Mouse (Mus musculus) spleen, adult 2 months (tissue): ENCODE measurements at regions not wholly inside any gene's neighbourhood (a gene's known extent, or its start where the extent isn't known, plus 50 kb on each side); places are given as distances from the start of the nearest gene placed in this dataset.

Experiments used
- DNase-seq, 2 experiments: peaks; one replicate each; pipeline versions ENCODE4 v3.0.0 to v3.0.0-alpha.2; 2012 to 2021; ENCODE audit warnings: low spot score in 2 of 2, low read depth in 1 of 2
- H3K27ac ChIP-seq: fragments of 200-500 bp; 2 replicates; pipeline ENCODE4 v1.5.1; 2012; ENCODE audit warnings: low read length, inconsistent platforms; ENCODE audit not compliant: insufficient read depth
- H3K27me3 ChIP-seq: fragments of 200-500 bp; 2 replicates; pipeline ENCODE4 v1.6.1; 2012; ENCODE audit warnings: mild to moderate bottlenecking, moderate library complexity, low read length, inconsistent platforms; ENCODE audit not compliant: control insufficient read depth, insufficient read depth
- H3K36me3 ChIP-seq: fragments of 200-500 bp; 2 replicates; pipeline ENCODE4 v1.6.1; 2012; ENCODE audit warnings: mild to moderate bottlenecking, low read length, inconsistent platforms; ENCODE audit not compliant: control insufficient read depth, insufficient read depth
- H3K4me1 ChIP-seq: fragments of 200-500 bp; 2 replicates; pipeline ENCODE4 v1.6.1; 2011; ENCODE audit warnings: inconsistent platforms; ENCODE audit not compliant: control insufficient read depth, insufficient read depth, insufficient read length
- H3K4me3 ChIP-seq: fragments of 200-500 bp; 2 replicates; pipeline ENCODE4 v1.5.1; 2011; ENCODE audit warnings: mild to moderate bottlenecking, inconsistent platforms; ENCODE audit not compliant: insufficient read depth, insufficient read length; ENCODE audit errors: extremely low read depth
- CTCF ChIP-seq: fragments of 200-500 bp; IDR thresholded peaks from 2 replicates; pipeline ENCODE4 v1.5.1; 2011; ENCODE audit warnings: mild to moderate bottlenecking, inconsistent platforms; ENCODE audit not compliant: insufficient read depth, insufficient read length, insufficient replicate concordance; ENCODE audit errors: extremely low read depth
- POLR2A ChIP-seq: fragments of 200-500 bp; IDR thresholded peaks from 2 replicates; pipeline ENCODE4 v1.6.1; 2011; ENCODE audit warnings: low read depth, low read length, inconsistent platforms
- WGBS: fragments of 180-500 bp; shearing (Covaris S2); methylation state at CpG from one replicate; pipeline ENCODE4 v1.1.7; 2018; 5-methylcytosine and 5-hydroxymethylcytosine counted together

- no peak for DNase-seq
- H3K36me3 ChIP-seq = no peaks in the 10 kb centered on the region
- H3K27me3 ChIP-seq = no peaks in the 10 kb centered on the region
- 72% methylated on average over 2 of the region's 2 CpGs for WGBS
- H3K4me3 ChIP-seq = no peak overlapping the region
- TF ChIP-seq CTCF (no peak), POLR2A (no peak)
- H3K4me1 ChIP-seq = no peaks in the 10 kb centered on the region
- no peak overlapping the region for H3K27ac ChIP-seq
Measured at GRCm38 (mm10) chr1:83803345-83804041, 395.5 kb upstream of the Sphkap start.

DNA sequence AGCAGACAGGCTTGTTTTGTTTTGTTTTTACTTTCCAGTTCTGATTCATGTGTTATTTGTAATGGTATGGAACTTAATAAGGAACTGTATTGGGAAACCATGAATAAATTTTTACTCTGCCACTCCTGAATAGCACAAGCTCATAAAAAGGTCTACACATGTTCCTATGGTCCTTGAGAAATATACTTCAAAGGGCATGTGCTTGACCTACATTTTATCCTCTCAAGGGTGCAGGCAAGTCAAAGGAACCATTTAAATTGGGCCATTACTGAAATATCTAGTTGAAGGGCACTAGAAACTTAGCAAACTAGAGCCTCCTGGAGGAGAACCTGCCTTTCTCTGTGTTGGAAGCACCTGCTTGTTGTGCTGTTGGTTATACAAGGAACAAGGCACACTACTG is 393.8 kb upstream of the Sphkap start:
- TF ChIP-seq CTCF (no peak), POLR2A (no peak)
- H3K4me3 ChIP-seq = no peak overlapping the region
- H3K27me3 ChIP-seq = no peaks in the 10 kb centered on the region
- H3K4me1 ChIP-seq = no peaks in the 10 kb centered on the region
- no peak for DNase-seq
- no peak overlapping the region for H3K27ac ChIP-seq
- no peaks in the 10 kb centered on the region for H3K36me3 ChIP-seq

DNA sequence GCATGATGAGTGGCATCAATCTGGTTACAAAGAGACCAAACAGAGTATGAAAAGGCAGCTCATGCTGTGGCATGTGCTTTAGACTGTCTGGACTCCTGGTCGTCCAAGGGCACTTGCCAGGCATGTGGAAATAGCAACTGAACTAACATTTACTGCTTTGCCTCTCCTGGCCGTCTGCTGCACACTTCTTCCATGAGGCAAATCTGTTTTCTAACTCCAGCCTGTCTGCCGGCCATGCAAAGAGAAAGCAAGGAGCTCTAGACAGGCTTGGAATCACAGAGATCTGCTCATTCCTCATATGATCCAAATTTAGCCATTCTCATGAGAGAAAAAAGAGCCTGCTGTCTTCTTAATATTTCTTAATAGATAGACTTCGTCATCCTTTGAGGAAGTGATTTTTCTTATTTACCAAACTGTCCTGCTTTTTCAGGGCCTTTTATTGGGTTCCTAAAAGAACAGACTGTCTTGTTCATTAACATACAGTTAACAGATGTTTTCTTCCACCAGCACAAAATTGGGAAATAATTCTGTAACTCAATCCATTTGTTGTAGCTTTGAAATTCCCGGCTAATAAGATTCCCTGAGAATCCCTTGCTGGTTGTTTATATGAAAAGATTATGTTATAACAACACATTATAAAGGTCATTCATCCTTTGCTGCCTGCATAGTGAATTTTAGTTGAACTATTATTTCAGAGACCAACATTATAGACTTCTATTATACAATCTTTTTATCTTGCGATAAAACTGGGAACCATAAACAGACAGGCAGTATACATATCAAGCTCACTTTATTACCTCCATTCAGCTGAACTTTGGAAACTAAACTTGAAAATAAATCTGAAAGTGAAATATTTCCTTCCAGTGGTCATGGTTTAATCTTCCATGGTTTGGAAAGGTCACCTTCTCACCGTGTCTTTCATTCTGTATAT is 389.2 kb upstream of the Sphkap start:
- no peak for DNase-seq
- 78% methylated on average over 7 of the region's 7 CpGs for WGBS
- Histone ChIP-seq H3K27me3 (no peaks in the 10 kb centered on the region), H3K4me3 (no peak overlapping the region), H3K36me3 (no peaks in the 10 kb centered on the region), H3K27ac (no peak overlapping the region), H3K4me1 (no peaks in the 10 kb centered on the region)
- TF ChIP-seq CTCF = no peak
- TF ChIP-seq POLR2A = no peak

DNA sequence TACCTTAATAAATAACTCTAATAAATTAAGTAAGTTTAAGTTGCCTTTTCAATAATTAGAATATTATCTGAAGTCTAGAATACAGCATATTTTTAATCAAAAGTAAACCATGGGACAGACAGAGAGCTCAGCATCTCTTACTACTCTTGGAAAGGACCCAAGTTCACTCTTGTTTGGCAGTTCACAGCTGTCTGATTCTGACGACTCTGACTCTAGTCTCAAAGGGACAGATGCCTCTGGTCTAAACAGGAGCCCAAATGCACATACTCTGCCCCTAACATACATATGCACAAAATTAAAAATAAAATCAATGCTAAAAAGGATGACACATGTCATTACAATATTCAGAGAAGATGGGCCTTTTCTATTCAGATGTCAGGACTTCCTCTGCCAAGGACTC is 369.2 kb upstream of the Sphkap start:
- Histone ChIP-seq H3K27me3 (no peaks in the 10 kb centered on the region), H3K27ac (no peak overlapping the region), H3K4me3 (no peak overlapping the region), H3K36me3 (no peaks in the 10 kb centered on the region), H3K4me1 (no peaks in the 10 kb centered on the region)
- no peak for DNase-seq
- TF ChIP-seq POLR2A = no peak
- TF ChIP-seq CTCF = no peak
- WGBS = 71% methylated on average over 1 of the region's 1 CpGs

- TF ChIP-seq POLR2A (no peak), CTCF (no peak)
- no peak for DNase-seq
- Histone ChIP-seq H3K27me3 (no peaks in the 10 kb centered on the region), H3K4me3 (no peak overlapping the region), H3K27ac (no peak overlapping the region), H3K4me1 (no peaks in the 10 kb centered on the region), H3K36me3 (no peaks in the 10 kb centered on the region)
- 70% methylated on average over 3 of the region's 3 CpGs for WGBS
Measured at GRCm38 (mm10) chr1:83771160-83771559, 363.2 kb upstream of the Sphkap start.

- no peaks in the 10 kb centered on the region for H3K4me1 ChIP-seq
- no peak for DNase-seq
Measured at GRCm38 (mm10) chr1:83761499-83761898, 353.5 kb upstream of the Sphkap start.

DNA sequence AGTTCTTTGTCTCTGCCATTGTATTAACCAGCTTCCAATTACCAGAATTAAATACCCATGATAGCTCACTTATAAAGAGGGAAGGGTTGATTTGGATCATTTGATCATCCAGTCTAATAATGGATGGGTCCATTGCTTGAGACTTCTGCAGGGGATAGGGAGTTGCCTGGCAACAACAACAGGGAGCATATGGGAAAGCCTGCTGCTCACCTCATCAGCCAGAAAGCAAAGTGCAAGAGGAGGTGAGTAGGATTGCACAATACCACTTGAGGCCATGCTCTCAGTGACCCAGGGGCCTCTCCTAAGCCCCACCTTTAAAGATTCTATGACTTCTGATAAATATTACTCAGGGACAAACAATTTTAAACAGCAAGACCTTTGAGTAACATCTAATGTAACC is 348.9 kb upstream of the Sphkap start:
- Histone ChIP-seq H3K4me1 (no peaks in the 10 kb centered on the region), H3K36me3 (no peaks in the 10 kb centered on the region), H3K4me3 (no peak overlapping the region), H3K27me3 (no peaks in the 10 kb centered on the region), H3K27ac (no peak overlapping the region)
- TF ChIP-seq CTCF (no peak), POLR2A (no peak)
- DNase-seq = no peak

More at GRCm38 (mm10) chr1:83761499-83761898, 353.5 kb upstream of the Sphkap start:
- Histone ChIP-seq H3K36me3 (no peaks in the 10 kb centered on the region), H3K4me3 (no peak overlapping the region), H3K27me3 (no peaks in the 10 kb centered on the region), H3K27ac (no peak overlapping the region)
- 80% methylated on average over 4 of the region's 4 CpGs for WGBS
- no peak for TF ChIP-seq CTCF
- TF ChIP-seq POLR2A = no peak
